Mouse (Mus musculus): ENCODE results near the gene Vav3. TPM values are rescaled to one million over a fixed set of nuclear protein-coding genes. Genes with fewer than 3 reads are reported as not detected.

The Vav3 gene
- polyA plus RNA-seq, 1 experiment from 2014 or later = 18.4 TPM

GRCm38 (mm10) chr3:109311875-109312274 is 28.6 kb upstream of the Vav3 start:
- Histone ChIP-seq H3K9me3 (ENCODE audit: control insufficient read depth, low read length) (no peaks in the 10 kb centered on the region), H3K4me3 (ENCODE audit: low read depth, low read length) (no peak overlapping the region), H3K9ac (ENCODE audit: low read length) (no peak overlapping the region), H3K4me1 (ENCODE audit: control insufficient read depth, insufficient read depth, low read length) (no peaks in the 10 kb centered on the region), H3K27ac (ENCODE audit: low read depth, low read length) (no peak overlapping the region), H3K36me3 (ENCODE audit: control insufficient read depth, insufficient read depth, low read length) (no peaks in the 10 kb centered on the region), H3K4me2 (no peak overlapping the region), H3K27me3 (ENCODE audit: control insufficient read depth, insufficient read depth, low read length) (no peaks in the 10 kb centered on the region)
- no peak for DNase-seq (ENCODE audit: low spot score, missing footprints)
- WGBS = 64% methylated on average over 3 of the region's 3 CpGs
- ATAC-seq (ENCODE audit: low FRiP score) = no peak

- ATAC-seq (ENCODE audit: low FRiP score) (no peak), DNase-seq (ENCODE audit: low spot score, missing footprints) (no peak)
- Histone ChIP-seq H3K9ac (ENCODE audit: low read length) (no peak overlapping the region), H3K4me3 (ENCODE audit: low read depth, low read length) (no peak overlapping the region), H3K27me3 (ENCODE audit: control insufficient read depth, insufficient read depth, low read length) (no peaks in the 10 kb centered on the region), H3K9me3 (ENCODE audit: control insufficient read depth, low read length) (no peaks in the 10 kb centered on the region), H3K4me1 (ENCODE audit: control insufficient read depth, insufficient read depth, low read length) (no peaks in the 10 kb centered on the region), H3K4me2 (no peak overlapping the region), H3K36me3 (ENCODE audit: control insufficient read depth, insufficient read depth, low read length) (no peaks in the 10 kb centered on the region), H3K27ac (ENCODE audit: low read depth, low read length) (no peak overlapping the region)
- 55% methylated on average over 2 of the region's 2 CpGs for WGBS
These were observed 27.0 kb upstream of the Vav3 start for GRCm38 (mm10) chr3:109313501-109313900.

GRCm38 (mm10) chr3:109322225-109322624 is 18.2 kb upstream of the Vav3 start:
- no peak overlapping the region for H3K27ac ChIP-seq (ENCODE audit: low read depth, low read length)
- no peak overlapping the region for H3K4me2 ChIP-seq
- no peak overlapping the region for H3K4me3 ChIP-seq (ENCODE audit: low read depth, low read length)
- no peaks in the 10 kb centered on the region for H3K36me3 ChIP-seq (ENCODE audit: control insufficient read depth, insufficient read depth, low read length)
- DNase-seq (ENCODE audit: low spot score, missing footprints) (no peak), ATAC-seq (ENCODE audit: low FRiP score) (no peak)
- no peaks in the 10 kb centered on the region for H3K27me3 ChIP-seq (ENCODE audit: control insufficient read depth, insufficient read depth, low read length)
- no peaks in the 10 kb centered on the region for H3K4me1 ChIP-seq (ENCODE audit: control insufficient read depth, insufficient read depth, low read length)
- no peak overlapping the region for H3K9ac ChIP-seq (ENCODE audit: low read length)
- H3K9me3 ChIP-seq (ENCODE audit: control insufficient read depth, low read length) = no peaks in the 10 kb centered on the region

- 62% methylated on average over 7 of the region's 7 CpGs for WGBS
- DNase-seq (ENCODE audit: low spot score, missing footprints) (no peak), ATAC-seq (ENCODE audit: low FRiP score) (0 out of 2 replicates have a peak, but pooled peaks have one; percentile 27)
- no peak overlapping the region for H3K27ac ChIP-seq (ENCODE audit: low read depth, low read length)
- H3K9me3 ChIP-seq (ENCODE audit: control insufficient read depth, low read length) = no peaks in the 10 kb centered on the region
- H3K27me3 ChIP-seq (ENCODE audit: control insufficient read depth, insufficient read depth, low read length) = no peaks in the 10 kb centered on the region
- H3K36me3 ChIP-seq (ENCODE audit: control insufficient read depth, insufficient read depth, low read length) = no peaks in the 10 kb centered on the region
- H3K9ac ChIP-seq (ENCODE audit: low read length) = no peak overlapping the region
- no peak overlapping the region for H3K4me2 ChIP-seq
- H3K4me3 ChIP-seq (ENCODE audit: low read depth, low read length) = no peak overlapping the region
- H3K4me1 ChIP-seq (ENCODE audit: control insufficient read depth, insufficient read depth, low read length) = no peaks in the 10 kb centered on the region
These were observed 16.8 kb upstream of the Vav3 start for GRCm38 (mm10) chr3:109323447-109324300.

GRCm38 (mm10) chr3:109327128-109327527 is 13.3 kb upstream of the Vav3 start:
- Histone ChIP-seq H3K9ac (ENCODE audit: low read length) (no peak overlapping the region), H3K4me2 (no peak overlapping the region), H3K27me3 (ENCODE audit: control insufficient read depth, insufficient read depth, low read length) (no peaks in the 10 kb centered on the region), H3K27ac (ENCODE audit: low read depth, low read length) (no peak overlapping the region), H3K9me3 (ENCODE audit: control insufficient read depth, low read length) (no peaks in the 10 kb centered on the region), H3K4me1 (ENCODE audit: control insufficient read depth, insufficient read depth, low read length) (no peaks in the 10 kb centered on the region), H3K4me3 (ENCODE audit: low read depth, low read length) (no peak overlapping the region), H3K36me3 (ENCODE audit: control insufficient read depth, insufficient read depth, low read length) (no peaks in the 10 kb centered on the region)
- no peak for DNase-seq (ENCODE audit: low spot score, missing footprints)
- ATAC-seq (ENCODE audit: low FRiP score) = no peak
- 67% methylated on average over 3 of the region's 3 CpGs for WGBS

GRCm38 (mm10) chr3:109332755-109333154 is 7.7 kb upstream of the Vav3 start:
- WGBS = 42% methylated on average over 5 of the region's 5 CpGs
- Histone ChIP-seq H3K4me1 (ENCODE audit: control insufficient read depth, insufficient read depth, low read length) (no peaks in the 10 kb centered on the region), H3K27me3 (ENCODE audit: control insufficient read depth, insufficient read depth, low read length) (no peaks in the 10 kb centered on the region), H3K36me3 (ENCODE audit: control insufficient read depth, insufficient read depth, low read length) (no peaks in the 10 kb centered on the region), H3K4me2 (no peak overlapping the region), H3K27ac (ENCODE audit: low read depth, low read length) (no peak overlapping the region), H3K9ac (ENCODE audit: low read length) (no peak overlapping the region), H3K4me3 (ENCODE audit: low read depth, low read length) (no peak overlapping the region), H3K9me3 (ENCODE audit: control insufficient read depth, low read length) (no peaks in the 10 kb centered on the region)
- no peak for DNase-seq (ENCODE audit: low spot score, missing footprints)
- no peak for ATAC-seq (ENCODE audit: low FRiP score)

GRCm38 (mm10) chr3:109335470-109335869 is 5.0 kb upstream of the Vav3 start:
- Histone ChIP-seq H3K9me3 (ENCODE audit: control insufficient read depth, low read length) (no peaks in the 10 kb centered on the region), H3K27me3 (ENCODE audit: control insufficient read depth, insufficient read depth, low read length) (no peaks in the 10 kb centered on the region), H3K4me3 (ENCODE audit: low read depth, low read length) (no peak overlapping the region), H3K36me3 (ENCODE audit: control insufficient read depth, insufficient read depth, low read length) (no peaks in the 10 kb centered on the region), H3K4me1 (ENCODE audit: control insufficient read depth, insufficient read depth, low read length) (no peaks in the 10 kb centered on the region), H3K9ac (ENCODE audit: low read length) (no peak overlapping the region), H3K4me2 (no peak overlapping the region), H3K27ac (ENCODE audit: low read depth, low read length) (no peak overlapping the region)
- ATAC-seq (ENCODE audit: low FRiP score) (no peak), DNase-seq (ENCODE audit: low spot score, missing footprints) (no peak)
- 73% methylated on average over 1 of the region's 1 CpGs for WGBS

GRCm38 (mm10) chr3:109339290-109339689 is 1.2 kb upstream of the Vav3 start:
- H3K27me3 ChIP-seq (ENCODE audit: control insufficient read depth, insufficient read depth, low read length) = 0 out of 2 replicates have a peak, but pooled peaks cover 2% of the 10 kb centered on the region
- WGBS = 79% methylated on average over 9 of the region's 9 CpGs
- no peak overlapping the region for H3K9ac ChIP-seq (ENCODE audit: low read length)
- H3K4me2 ChIP-seq = no peak overlapping the region
- H3K36me3 ChIP-seq (ENCODE audit: control insufficient read depth, insufficient read depth, low read length) = no peaks in the 10 kb centered on the region
- H3K9me3 ChIP-seq (ENCODE audit: control insufficient read depth, low read length) = no peaks in the 10 kb centered on the region
- H3K27ac ChIP-seq (ENCODE audit: low read depth, low read length) = no peak overlapping the region
- H3K4me1 ChIP-seq (ENCODE audit: control insufficient read depth, insufficient read depth, low read length) = 0 out of 2 replicates have a peak, but pooled peaks cover 2% of the 10 kb centered on the region
- H3K4me3 ChIP-seq (ENCODE audit: low read depth, low read length) = no peak overlapping the region
- no peak for ATAC-seq (ENCODE audit: low FRiP score)
- no peak for DNase-seq (ENCODE audit: low spot score, missing footprints)

- H3K9ac ChIP-seq (ENCODE audit: low read length) = peak overlapping the region; percentile 74
These were observed 546 bp upstream of the Vav3 start for GRCm38 (mm10) chr3:109339941-109340273.

More at GRCm38 (mm10) chr3:109339941-109340273, 546 bp upstream of the Vav3 start:
- 1% methylated on average over 9 of the region's 9 CpGs for WGBS
- H3K4me1 ChIP-seq (ENCODE audit: control insufficient read depth, insufficient read depth, low read length) = 0 out of 2 replicates have a peak, but pooled peaks cover 2% of the 10 kb centered on the region
- H3K9me3 ChIP-seq (ENCODE audit: control insufficient read depth, low read length) = no peaks in the 10 kb centered on the region
- peak overlapping the region; percentile 73 for H3K27ac ChIP-seq (ENCODE audit: low read depth, low read length)
- H3K4me2 ChIP-seq = peak overlapping the region; percentile 77
- H3K36me3 ChIP-seq (ENCODE audit: control insufficient read depth, insufficient read depth, low read length) = no peaks in the 10 kb centered on the region
- 0 out of 2 replicates have a peak, but pooled peaks cover 2% of the 10 kb centered on the region for H3K27me3 ChIP-seq (ENCODE audit: control insufficient read depth, insufficient read depth, low read length)
- peak overlapping the region; percentile 68 for H3K4me3 ChIP-seq (ENCODE audit: low read depth, low read length)
- no peak; the same call in none of the 2 replicates for ATAC-seq (ENCODE audit: low FRiP score)
- DNase-seq (ENCODE audit: low spot score, missing footprints) = peak; percentile 96
